Mouse (Mus musculus) large intestine, adult 2 months (tissue): ENCODE results near the gene Fam122b. TPM values are rescaled to one million over a fixed set of nuclear protein-coding genes. Genes with fewer than 3 reads are reported as not detected.
"Not testable (repeated sequence)": the region's sequence is repeated elsewhere in the genome, so short reads cannot be mapped to it uniquely, and the experiment has no call there.

Experiments
- DNase-seq: peaks from one replicate; pipeline ENCODE4 v3.0.0-alpha.2; 2012; ENCODE audit warnings: low read depth, low spot score
- WGBS: fragments of 180-500 bp; shearing (Covaris S2); methylation state at CpG from one replicate; pipeline ENCODE4 v1.1.7; 2018; 5-methylcytosine and 5-hydroxymethylcytosine counted together
- polyA plus RNA-seq: library from polyadenylated mRNA; depleted of rRNA; stranded (reverse); fragments of >200 nt; gene quantifications from 2 replicates; pipeline ENCODE4 v1.2.3, GENCODE M21; 2012; rRNA removed

The Fam122b gene
- 1.3 and 2.3 TPM in 2 replicates for polyA plus RNA-seq

DNA sequence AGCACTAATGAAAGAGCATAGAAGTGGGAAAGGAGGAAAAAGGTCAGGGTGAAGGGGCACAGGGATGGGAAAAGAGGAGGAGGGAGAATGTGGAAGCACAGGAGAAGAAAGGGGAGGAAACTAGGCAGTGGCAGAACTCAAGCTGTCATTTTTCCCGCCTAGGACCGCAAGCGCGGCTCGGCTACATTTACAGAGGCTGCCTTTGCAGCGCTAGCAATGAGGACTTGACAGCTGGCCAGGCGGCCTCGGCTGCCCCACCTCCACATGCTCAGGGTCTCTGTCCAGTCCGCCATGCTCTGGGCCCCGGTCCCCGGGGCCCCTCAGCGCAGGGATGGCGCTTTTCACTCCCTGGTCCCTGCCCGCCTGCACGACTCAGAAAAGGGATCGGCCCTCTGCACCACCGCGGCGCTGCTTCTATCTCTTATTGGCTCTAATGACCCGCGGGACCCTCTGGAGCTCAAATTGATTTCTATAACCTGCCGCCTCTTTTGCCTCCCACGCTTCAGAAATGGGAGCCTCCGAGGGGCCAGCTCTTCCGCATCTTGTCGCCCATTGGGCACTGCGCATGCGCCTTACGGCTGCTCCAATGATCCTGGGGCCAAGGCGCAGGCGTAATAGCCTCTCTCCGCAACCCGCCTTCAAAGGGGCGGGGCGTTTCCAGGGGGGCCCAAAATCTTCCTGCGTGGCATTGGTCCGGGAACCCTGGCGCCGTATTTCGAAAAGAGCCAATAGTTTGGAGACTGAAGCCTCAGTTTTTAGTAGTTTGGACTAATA, at the start of gene Fam122b:
Fam122b (minus strand) TSS at position 517 of the 774 bp plus-strand sequence.
- 17% methylated on average over 40 of the region's 40 CpGs for WGBS
- DNase-seq: peak; percentile 57

DNA sequence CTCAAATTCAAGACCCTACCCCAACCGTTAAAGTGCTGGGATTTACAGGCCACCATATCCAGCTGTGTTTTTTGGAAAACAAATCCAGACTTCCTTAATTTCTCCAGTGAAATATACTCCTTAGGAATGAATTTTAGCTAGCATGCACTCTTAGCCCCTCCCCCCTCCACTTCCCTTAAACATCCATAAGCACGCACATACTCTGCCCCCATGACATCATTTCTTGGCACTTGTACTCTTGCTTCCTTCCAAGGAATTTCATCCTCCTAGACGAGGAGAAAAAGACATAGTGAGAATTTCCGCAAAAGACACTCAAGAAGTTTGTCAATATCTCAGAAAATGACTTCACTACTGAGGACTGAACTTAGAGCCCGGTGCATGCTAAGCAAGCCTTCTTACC, 18.3 kb upstream of the Fam122b start:
- DNase-seq: no peak
- WGBS: 56% methylated on average over 5 of the region's 5 CpGs

DNA sequence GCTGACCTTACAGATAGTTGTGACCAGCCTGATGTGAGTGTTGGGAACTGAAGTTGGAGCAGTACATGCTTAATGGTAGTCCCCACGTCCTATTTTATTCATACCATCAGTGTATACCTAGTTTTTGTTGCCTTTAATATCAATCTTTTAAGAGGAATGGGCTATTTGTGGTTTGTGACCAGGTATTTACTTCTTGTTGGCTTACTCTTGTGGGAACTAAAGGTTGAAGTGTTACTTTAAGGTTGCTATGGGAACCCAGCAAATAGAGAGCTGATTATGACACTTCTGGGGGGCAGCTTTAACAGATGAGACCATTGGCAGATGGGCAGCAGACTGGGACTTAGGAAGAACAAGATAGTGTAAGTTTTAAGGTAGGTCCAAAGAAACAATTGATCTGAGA, 3.5 kb upstream of the Fam122b start, which contains the start of gene Fam122c:
Fam122c (plus strand) TSS at position 301 of the 400 bp plus-strand sequence.
- WGBS: 65% methylated on average over 1 of the region's 1 CpGs
- no peak for DNase-seq

- 81% methylated on average over 3 of the region's 3 CpGs for WGBS
- not testable (repeated sequence) for DNase-seq
These were observed 2.0 kb upstream of the Fam122b start for GRCm38 (mm10) chrX:53271628-53272027.

DNA sequence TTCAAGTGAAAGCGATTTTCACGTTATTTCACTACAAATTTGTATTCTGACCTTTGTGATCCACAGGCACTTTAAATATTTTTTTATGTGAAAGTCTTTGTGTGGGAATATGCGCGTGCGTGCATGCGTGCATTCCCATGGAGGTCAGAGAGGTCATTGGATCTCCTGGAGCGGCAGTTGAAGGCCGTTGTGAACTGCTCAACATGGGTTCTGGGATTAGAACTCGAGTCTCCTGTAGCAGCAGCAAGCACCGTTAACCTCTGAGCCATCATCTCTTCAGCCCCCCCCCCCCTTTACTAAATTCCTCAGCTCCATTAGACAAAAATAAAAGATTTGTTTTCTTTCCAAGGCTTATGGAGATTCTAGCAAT, 443 bp upstream of the Fam122b start:
- 25% methylated on average over 10 of the region's 10 CpGs for WGBS
- DNase-seq: no peak

- peak; percentile 6 for DNase-seq
- WGBS: 19% methylated on average over 10 of the region's 10 CpGs
These were observed 749 bp downstream of the Fam122b start for GRCm38 (mm10) chrX:53268856-53269255.

DNA sequence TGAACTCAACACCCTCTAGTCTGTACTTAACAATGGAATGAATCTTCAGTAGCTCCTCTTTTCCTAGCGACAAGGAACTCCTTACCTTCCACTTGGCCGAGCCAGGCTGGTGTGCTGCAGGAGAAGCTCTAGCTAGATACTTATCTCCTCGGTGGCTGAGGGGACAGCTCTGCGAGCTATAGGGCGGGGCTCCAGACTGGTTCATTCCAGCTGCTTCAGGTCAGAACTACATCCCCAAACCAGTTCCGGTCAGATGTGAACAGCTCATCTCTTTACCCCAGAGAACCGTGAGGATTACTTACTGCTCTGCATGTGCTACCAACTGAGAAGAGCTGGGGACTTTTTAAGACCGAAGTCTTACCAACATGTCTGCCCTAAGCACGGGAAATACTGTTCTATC, 3.4 kb downstream of the Fam122b start:
- 63% methylated on average over 9 of the region's 9 CpGs for WGBS
- no peak for DNase-seq

DNA sequence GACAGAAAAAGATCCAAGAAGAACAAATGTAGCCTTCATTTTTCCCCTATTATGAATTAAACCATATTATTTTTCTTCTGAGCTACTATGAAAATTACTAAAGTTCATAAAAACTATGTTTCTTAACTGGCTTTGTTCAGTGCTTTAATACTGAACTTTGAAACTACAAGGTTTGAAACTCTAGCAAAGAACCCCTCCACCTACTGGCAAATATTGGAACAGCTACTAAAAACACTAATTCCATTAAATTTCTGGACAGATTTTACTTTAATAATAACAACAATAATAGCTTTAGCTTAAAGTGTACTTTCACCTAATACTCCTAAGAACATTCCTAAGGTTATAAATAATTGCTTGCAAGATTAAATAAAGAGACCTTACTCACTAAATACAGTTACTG, 14.4 kb downstream of the Fam122b start:
- no peak for DNase-seq

- WGBS: 62% methylated on average over 4 of the region's 4 CpGs
- no peak for DNase-seq
These were observed 29.6 kb downstream of the Fam122b start, which contains the start of gene Plac1 for GRCm38 (mm10) chrX:53240011-53240410. Gene Plac1 (minus strand): TSS chrX:53240111.

DNA sequence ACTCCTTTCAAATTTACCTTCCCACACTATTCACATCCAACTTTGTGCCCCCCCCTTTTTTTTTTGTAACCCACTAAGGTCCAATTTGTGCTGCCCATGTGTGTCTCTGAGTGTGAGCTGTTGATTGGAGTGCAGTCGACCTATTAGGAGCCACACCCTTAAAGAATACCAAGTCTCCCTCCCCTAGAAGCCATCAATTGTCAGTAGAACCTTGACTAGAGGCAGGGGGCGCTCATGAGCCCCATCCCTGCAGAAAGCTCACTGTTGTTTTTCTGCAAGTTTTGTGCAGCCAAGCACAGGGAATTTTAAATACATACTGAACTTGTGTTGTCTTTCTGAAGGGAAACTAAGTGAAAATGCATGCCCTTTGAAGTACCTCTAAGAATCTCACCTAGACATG, 31.6 kb downstream of the Fam122b start:
- WGBS: 16% methylated on average over 2 of the region's 2 CpGs
- DNase-seq: no peak

- no peak for DNase-seq
- 57% methylated on average over 7 of the region's 7 CpGs for WGBS
These were observed 33.2 kb downstream of the Fam122b start for GRCm38 (mm10) chrX:53236404-53236803.

DNA sequence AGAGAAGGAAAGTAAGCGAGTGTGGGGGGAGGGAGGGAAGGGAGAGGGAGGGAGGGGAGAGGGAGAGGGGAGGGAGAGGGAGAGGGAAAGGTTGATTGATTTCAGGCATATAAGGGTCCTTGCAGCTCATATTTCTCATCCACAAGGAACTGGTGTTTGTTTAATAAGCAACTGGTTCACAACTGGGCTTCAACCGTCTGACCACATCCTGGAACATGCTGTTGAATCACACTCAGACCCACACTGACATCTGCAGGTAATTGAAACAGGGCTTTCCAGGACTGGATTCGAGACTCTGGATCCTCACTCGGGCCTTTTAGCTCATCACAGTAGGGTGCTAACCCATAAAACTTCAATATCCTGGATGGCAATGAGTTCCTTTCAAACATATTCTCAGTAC, 35.9 kb downstream of the Fam122b start:
- DNase-seq: no peak
- WGBS: 38% methylated on average over 4 of the region's 4 CpGs

DNA sequence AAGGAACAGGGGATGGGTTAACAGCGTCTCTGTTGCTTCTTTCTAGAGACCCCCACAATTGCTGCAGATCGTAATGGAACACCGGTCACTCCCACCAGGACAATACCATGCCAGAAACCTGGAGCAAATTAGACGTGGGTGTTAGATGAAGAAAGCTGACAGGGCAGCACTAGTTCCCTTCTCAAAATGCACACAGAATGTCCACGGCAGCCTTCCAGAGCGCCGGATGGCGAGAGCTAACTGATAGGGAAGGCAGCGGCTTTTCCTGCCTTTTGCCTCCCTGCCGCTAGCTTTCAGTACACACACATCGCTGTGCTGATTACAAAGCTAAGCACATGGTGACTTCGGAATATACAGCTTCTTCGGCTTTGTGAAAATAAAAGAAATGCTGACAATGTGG, 37.6 kb downstream of the Fam122b start:
- DNase-seq: no peak
- 46% methylated on average over 13 of the region's 13 CpGs for WGBS

DNA sequence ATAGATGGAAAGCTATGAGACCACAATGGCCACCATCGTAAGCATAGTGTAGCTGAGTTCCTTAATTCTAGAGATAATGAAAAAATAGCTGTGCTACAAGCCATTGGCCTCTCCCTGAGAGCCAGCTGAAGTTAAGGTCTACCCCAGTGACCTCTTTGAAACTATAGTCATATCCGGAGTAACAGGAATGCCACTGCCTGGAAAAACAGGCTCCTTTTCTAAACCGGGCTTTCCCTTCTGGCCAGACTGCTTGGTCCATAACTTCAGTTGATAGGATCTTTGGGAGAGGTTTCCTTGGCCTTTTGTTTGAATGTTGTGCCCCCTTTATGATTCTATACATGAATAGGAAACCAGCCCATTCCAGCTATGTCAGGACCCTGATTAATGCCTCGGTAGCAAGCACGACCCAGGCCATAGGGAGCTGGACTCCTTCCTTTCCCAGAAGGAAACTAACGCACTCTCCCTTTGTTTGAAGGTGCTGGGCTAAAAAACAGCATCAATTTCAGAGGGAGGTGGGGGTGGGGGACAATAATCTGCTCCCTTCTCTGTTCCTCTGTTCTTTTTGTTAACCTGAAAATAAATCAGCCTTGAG, 45.2 kb downstream of the Fam122b start:
- WGBS: 78% methylated on average over 6 of the region's 6 CpGs
- no peak for DNase-seq

GRCm38 (mm10) chrX:53220855-53221254, 48.8 kb downstream of the Fam122b start:
- 84% methylated on average over 9 of the region's 9 CpGs for WGBS
- DNase-seq: no peak

DNA sequence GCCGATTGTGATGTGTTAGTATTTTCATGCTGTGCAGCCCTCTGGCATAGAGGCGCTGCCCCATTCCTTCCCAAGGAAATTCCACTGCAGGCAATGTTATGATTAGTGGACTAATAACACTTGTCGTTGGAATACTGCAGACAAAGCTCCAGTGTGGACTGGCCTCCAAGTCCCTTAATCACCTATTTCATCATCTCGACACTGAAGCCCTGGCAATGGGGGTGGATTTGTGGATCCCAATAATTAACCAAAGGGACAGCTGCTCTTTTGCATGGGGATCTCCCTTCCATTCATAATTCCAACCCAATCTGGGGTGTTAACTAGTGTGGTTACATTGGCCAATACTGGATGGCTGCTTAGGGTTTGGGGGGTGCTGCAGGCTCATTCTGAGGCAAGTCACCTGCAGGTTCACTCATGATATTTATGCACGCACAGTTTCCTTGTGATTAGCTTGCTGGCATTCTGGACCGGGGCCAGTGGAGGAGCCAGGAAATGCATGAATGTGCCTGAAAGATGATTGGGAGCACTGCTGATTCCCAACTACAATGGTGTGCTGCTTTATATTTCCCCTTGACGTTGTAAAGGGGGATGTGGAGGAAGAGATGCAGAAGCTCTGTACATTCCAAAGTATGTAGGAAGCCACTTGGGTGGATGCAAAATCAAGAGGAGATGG, 54.9 kb downstream of the Fam122b start:
- no peak for DNase-seq
- WGBS: 51% methylated on average over 7 of the region's 7 CpGs

- WGBS: 60% methylated on average over 2 of the region's 2 CpGs
- DNase-seq: no peak
These were observed 55.8 kb downstream of the Fam122b start for GRCm38 (mm10) chrX:53213838-53214237.

DNA sequence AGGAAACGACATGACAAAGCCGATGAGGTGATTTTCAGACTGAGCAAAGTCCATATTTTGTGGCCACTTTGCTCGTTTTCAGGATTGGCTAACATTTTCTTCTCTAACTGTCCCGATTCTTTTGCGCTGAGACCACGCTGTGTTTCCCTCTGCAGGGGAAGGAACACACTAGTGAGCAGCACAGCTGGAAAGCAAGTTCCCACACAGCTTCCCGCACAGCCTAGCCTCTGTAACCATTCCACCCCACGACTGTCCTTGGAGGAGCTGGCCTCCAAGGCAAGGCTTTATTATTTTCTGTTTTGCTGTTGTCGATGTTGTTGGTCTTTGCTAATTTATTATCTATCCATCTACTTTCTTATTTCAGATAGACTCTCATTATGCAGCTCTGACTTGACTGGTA, 57.1 kb downstream of the Fam122b start:
- 33% methylated on average over 9 of the region's 9 CpGs for WGBS
- DNase-seq: no peak

DNA sequence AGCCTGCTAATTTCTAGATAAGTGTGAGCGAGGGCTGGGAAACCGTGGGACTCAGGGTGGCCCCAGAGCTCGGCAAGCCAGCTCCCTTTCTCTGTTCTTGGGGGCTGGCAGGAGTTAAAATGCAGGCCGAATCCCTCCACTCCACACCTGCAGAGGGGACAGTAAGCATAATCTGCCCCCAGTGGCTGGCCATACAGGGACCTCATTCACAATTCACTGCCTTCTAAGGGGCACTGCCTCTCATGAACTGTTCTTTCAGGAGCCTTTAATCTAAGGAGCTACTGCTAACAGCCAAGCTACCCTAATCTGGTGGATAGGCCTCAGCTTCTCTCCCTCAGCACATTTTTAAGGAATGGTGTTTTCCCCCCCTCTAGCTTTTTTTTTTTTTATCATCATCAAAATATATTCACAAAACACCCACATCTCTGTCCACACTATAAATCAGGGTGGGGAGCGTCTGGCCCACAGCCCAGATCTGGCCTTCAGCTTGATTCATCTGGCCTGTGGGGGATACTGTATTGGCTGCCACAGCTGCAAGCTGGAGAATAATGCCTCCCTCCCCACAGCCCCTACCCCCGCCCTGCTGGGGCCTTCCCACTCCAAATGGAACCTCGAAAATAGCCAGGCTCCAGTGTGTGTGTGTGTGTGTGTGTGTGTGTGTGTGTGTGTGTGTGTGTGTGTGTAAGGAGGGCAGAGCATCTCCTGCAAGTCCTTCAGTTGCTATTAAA, 57.7 kb downstream of the Fam122b start:
- DNase-seq: no peak
- WGBS: 58% methylated on average over 7 of the region's 7 CpGs

- WGBS: 81% methylated on average over 7 of the region's 7 CpGs
- no peak for DNase-seq
These were observed 60.2 kb downstream of the Fam122b start for GRCm38 (mm10) chrX:53209431-53209830.
